Mouse (Mus musculus): ENCODE data around the gene Esrp2. TPM values are rescaled to one million over a fixed set of nuclear protein-coding genes. Genes with fewer than 3 reads are reported as not detected.

Gene Esrp2
- polyA plus RNA-seq, 1 experiment, result 0.67 TPM

DNA sequence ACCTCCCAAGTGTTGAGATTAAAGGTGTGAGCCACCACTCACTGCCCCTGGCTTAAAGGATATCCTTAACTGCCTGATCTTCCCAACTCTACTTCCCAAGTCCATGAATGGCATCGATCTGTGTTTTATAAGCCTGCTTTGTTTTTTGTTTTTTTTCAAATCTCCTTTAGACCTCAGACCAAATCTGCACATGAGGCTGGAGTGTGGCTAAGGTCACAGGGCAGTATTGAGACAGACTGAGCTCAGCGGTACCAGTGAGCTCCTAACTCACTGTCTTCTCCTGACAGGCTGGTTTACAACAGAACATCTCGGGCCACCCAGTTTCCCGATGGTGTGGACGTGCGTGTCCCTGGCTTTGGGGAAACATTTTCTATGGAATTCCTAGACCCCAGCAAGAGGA lies 23.1 kb upstream of the Esrp2 start:
- Histone ChIP-seq H3K36me3 (ENCODE audit: control insufficient read depth, insufficient read depth, low read length) (peaks cover 23% of the 10 kb centered on the region), H3K4me1 (ENCODE audit: control insufficient read depth, insufficient read depth, insufficient read length) (no peaks in the 10 kb centered on the region), H3K27me3 (ENCODE audit: control insufficient read depth, insufficient read depth, low read length) (no peaks in the 10 kb centered on the region), H3K27ac (ENCODE audit: insufficient read depth, low read length) (no peak overlapping the region), H3K4me3 (ENCODE audit: extremely low read depth, insufficient read depth, insufficient read length) (no peak overlapping the region)
- TF ChIP-seq POLR2A (IDR thresholded peaks at IDR 0.05; ENCODE audit: low read depth, low read length) (no peak), CTCF (IDR thresholded peaks at IDR 0.05; ENCODE audit: extremely low read depth, insufficient read depth, insufficient read length, insufficient replicate concordance) (no peak)
- no peak for DNase-seq (ENCODE audit: low read depth in 1 of 2, low spot score in 2 of 2)
- WGBS, result 91% methylated on average over 6 of the region's 6 CpGs

DNA sequence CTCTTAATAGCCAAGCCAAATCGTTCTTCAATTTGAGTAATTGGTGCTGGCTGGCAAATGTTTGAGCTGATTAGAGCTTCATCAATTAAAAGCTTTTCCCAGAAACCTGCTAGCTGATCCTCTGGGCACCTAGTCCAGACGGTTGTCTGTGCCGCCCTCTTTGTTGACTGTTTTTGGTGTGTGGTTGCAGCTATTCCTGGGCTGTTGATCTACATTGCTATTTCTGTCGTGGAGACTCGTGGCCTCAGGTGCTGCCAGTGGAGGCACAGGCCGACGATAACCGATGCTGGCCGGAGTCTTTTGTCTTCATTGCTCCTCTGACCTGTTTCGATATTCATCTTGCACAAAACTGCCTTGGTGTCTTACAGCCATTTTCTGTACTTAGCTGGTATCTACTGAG lies 21.6 kb upstream of the Esrp2 start:
- Histone ChIP-seq H3K4me1 (ENCODE audit: control insufficient read depth, insufficient read depth, insufficient read length) (no peaks in the 10 kb centered on the region), H3K36me3 (ENCODE audit: control insufficient read depth, insufficient read depth, low read length) (peaks cover 18% of the 10 kb centered on the region), H3K4me3 (ENCODE audit: extremely low read depth, insufficient read depth, insufficient read length) (no peak overlapping the region), H3K27me3 (ENCODE audit: control insufficient read depth, insufficient read depth, low read length) (no peaks in the 10 kb centered on the region), H3K27ac (ENCODE audit: insufficient read depth, low read length) (no peak overlapping the region)
- no peak for TF ChIP-seq POLR2A (IDR thresholded peaks at IDR 0.05; ENCODE audit: low read depth, low read length)
- TF ChIP-seq CTCF (IDR thresholded peaks at IDR 0.05; ENCODE audit: extremely low read depth, insufficient read depth, insufficient read length, insufficient replicate concordance), result no peak
- DNase-seq (ENCODE audit: low read depth in 1 of 2, low spot score in 2 of 2), result no peak
- 95% methylated on average over 10 of the region's 10 CpGs for WGBS

DNA sequence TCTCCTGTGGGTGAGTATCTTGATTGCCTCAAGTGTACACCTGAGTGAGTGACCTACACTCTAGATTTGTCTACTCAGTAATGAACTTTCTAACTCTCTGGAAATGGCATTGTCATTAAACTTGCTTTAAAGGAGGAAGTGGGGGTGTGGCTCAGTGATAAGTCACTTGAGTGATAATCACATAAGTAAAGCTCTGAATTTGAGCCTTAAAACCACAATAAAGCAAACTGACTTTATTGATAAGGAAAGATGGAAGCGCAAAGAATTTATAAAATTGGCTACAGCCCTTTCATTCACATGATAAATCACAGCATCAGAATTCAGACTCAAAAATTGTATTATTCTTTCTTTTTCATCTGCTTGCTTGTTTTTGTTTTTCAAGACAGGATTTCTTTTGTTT lies 20.6 kb upstream of the Esrp2 start:
- H3K27ac ChIP-seq (ENCODE audit: insufficient read depth, low read length), result no peak overlapping the region
- WGBS, result 96% methylated on average over 1 of the region's 1 CpGs
- no peak overlapping the region for H3K4me3 ChIP-seq (ENCODE audit: extremely low read depth, insufficient read depth, insufficient read length)
- H3K4me1 ChIP-seq (ENCODE audit: control insufficient read depth, insufficient read depth, insufficient read length), result peaks cover 3% of the 10 kb centered on the region; the same call in 1 of the 2 replicates
- no peaks in the 10 kb centered on the region for H3K27me3 ChIP-seq (ENCODE audit: control insufficient read depth, insufficient read depth, low read length)
- H3K36me3 ChIP-seq (ENCODE audit: control insufficient read depth, insufficient read depth, low read length), result peaks cover 11% of the 10 kb centered on the region
- TF ChIP-seq CTCF (IDR thresholded peaks at IDR 0.05; ENCODE audit: extremely low read depth, insufficient read depth, insufficient read length, insufficient replicate concordance) (no peak), POLR2A (IDR thresholded peaks at IDR 0.05; ENCODE audit: low read depth, low read length) (no peak)
- DNase-seq (ENCODE audit: low read depth in 1 of 2, low spot score in 2 of 2), result no peak

DNA sequence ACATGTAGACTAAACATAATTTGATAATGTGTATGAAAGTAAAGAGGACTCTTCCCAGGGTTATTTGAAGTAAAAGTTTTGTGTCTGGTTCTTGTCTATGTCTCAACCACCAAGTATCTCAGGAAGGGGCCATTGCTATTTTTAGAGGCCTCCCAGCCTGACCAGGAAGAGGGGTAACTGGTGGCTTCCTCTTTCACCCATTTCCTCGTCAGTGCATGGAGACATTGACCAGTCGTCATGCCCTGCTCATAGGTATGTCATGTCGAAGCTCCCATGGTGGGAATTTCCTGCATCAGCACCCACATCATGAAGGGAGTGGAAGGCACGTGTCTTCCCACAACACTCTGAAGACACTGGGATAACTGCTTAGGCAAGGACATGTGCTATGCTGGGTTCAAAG lies 16.1 kb upstream of the Esrp2 start:
- 19% methylated on average over 4 of the region's 4 CpGs for WGBS
- H3K27ac ChIP-seq (ENCODE audit: insufficient read depth, low read length), result no peak overlapping the region
- H3K27me3 ChIP-seq (ENCODE audit: control insufficient read depth, insufficient read depth, low read length), result no peaks in the 10 kb centered on the region
- H3K4me3 ChIP-seq (ENCODE audit: extremely low read depth, insufficient read depth, insufficient read length), result no peak overlapping the region
- peaks cover 2% of the 10 kb centered on the region for H3K36me3 ChIP-seq (ENCODE audit: control insufficient read depth, insufficient read depth, low read length)
- DNase-seq (ENCODE audit: low read depth in 1 of 2, low spot score in 2 of 2), result no peak
- peaks cover 7% of the 10 kb centered on the region; the same call in 1 of the 2 replicates for H3K4me1 ChIP-seq (ENCODE audit: control insufficient read depth, insufficient read depth, insufficient read length)
- no peak for TF ChIP-seq POLR2A (IDR thresholded peaks at IDR 0.05; ENCODE audit: low read depth, low read length)
- no peak for TF ChIP-seq CTCF (IDR thresholded peaks at IDR 0.05; ENCODE audit: extremely low read depth, insufficient read depth, insufficient read length, insufficient replicate concordance)

DNA sequence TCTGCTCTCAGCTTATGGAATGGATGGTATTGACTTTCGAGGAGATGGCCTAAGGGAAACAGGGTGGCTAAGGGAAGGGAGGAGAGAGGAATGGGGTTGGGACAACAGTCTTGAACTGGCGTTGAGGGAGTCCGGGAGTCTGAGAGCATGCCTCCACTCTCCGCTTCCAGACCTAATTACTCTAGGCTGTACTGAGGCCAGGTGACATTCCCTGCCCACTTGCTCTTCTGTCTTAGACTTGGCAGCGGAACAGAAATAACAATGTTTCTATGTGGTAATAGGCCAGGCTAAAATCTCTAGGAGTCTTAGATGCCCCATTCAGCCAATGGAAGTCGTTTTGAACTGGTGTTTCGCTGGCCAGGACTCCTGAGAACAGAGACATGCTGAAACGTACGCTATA lies 14.3 kb upstream of the Esrp2 start:
- Histone ChIP-seq H3K27ac (ENCODE audit: insufficient read depth, low read length) (no peak overlapping the region; the same call in 1 of the 2 replicates), H3K4me1 (ENCODE audit: control insufficient read depth, insufficient read depth, insufficient read length) (peaks cover 7% of the 10 kb centered on the region; the same call in 1 of the 2 replicates), H3K27me3 (ENCODE audit: control insufficient read depth, insufficient read depth, low read length) (no peaks in the 10 kb centered on the region), H3K4me3 (ENCODE audit: extremely low read depth, insufficient read depth, insufficient read length) (peak overlapping the region; percentile 81), H3K36me3 (ENCODE audit: control insufficient read depth, insufficient read depth, low read length) (no peaks in the 10 kb centered on the region; the same call in 1 of the 2 replicates)
- TF ChIP-seq POLR2A (IDR thresholded peaks at IDR 0.05; ENCODE audit: low read depth, low read length), result no peak
- no peak for TF ChIP-seq CTCF (IDR thresholded peaks at IDR 0.05; ENCODE audit: extremely low read depth, insufficient read depth, insufficient read length, insufficient replicate concordance)
- DNase-seq (ENCODE audit: low read depth in 1 of 2, low spot score in 2 of 2), result no peak
- 79% methylated on average over 9 of the region's 9 CpGs for WGBS

DNA sequence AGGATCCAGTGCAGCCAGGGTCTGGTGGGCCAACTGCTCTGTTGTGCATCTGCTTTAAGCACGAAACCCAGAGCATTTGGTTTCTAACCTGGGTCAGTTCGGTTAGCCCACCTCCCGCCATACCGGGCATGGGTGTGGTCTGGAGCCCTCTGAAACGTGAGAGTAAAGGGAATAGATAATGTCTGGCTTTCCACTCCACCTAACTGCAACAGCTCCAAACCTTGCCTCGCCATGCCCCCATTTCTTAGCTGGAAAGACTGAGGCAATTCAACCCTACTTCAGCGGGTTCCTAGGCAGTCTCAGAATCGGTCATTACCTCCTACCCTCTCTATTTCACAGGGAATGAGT lies 13.9 kb upstream of the Esrp2 start:
- 20% methylated on average over 8 of the region's 8 CpGs for WGBS
- no peak for TF ChIP-seq CTCF (IDR thresholded peaks at IDR 0.05; ENCODE audit: extremely low read depth, insufficient read depth, insufficient read length, insufficient replicate concordance)
- TF ChIP-seq POLR2A (IDR thresholded peaks at IDR 0.05; ENCODE audit: low read depth, low read length), result no peak
- peak overlapping the region; percentile 42; the same call in 1 of the 2 replicates for H3K27ac ChIP-seq (ENCODE audit: insufficient read depth, low read length)
- H3K4me3 ChIP-seq (ENCODE audit: extremely low read depth, insufficient read depth, insufficient read length), result peak overlapping the region; percentile 81
- no peak for DNase-seq (ENCODE audit: low read depth in 1 of 2, low spot score in 2 of 2)
- no peaks in the 10 kb centered on the region for H3K27me3 ChIP-seq (ENCODE audit: control insufficient read depth, insufficient read depth, low read length)
- no peaks in the 10 kb centered on the region; the same call in 1 of the 2 replicates for H3K36me3 ChIP-seq (ENCODE audit: control insufficient read depth, insufficient read depth, low read length)
- H3K4me1 ChIP-seq (ENCODE audit: control insufficient read depth, insufficient read depth, insufficient read length), result peaks cover 7% of the 10 kb centered on the region; the same call in 1 of the 2 replicates

DNA sequence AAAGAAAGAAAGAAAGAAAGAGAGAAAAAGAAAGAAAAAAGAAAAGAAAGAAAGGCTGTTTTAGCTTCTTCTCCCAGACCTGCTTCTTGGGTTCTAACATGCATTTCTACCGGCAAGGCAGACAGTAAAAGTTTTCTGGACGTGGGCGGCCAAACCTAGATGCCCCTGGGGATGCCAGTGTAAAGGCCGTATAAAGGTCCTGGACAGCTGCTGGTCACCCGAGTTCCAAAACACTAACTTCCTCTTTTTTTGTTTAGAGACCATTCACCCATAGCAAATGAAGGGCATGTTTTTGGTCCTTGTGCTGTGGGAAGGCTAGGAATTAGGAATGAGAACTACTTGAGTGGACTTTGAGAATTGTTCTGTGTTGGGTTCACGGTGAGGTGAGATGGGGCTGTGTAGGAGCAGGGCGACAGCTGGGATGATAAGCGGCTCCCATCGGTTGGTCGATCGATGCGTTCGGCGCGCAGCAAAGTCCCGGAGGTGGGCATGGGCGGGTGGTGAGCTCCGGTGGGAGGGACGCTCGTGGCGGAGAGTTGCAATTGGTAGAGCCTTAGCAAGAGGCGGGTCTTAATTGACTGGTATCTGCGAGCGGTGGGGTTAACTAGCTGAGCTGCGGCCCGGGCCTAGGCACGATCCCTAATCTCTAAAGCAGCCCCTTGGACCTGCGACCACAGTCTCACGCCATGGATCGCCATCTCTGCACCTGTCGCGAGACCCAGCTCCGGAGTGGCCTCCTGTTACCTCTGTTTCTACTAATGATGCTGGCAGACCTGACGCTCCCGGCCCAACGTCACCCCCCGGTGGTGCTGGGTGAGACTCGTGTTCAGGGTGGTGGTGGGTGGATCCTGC lies 13.3 kb upstream of the Esrp2 start, which contains the start of gene Pla2g15:
Pla2g15 (plus strand) TSS at position 599 of the 852 bp plus-strand sequence.
- Histone ChIP-seq H3K4me1 (ENCODE audit: control insufficient read depth, insufficient read depth, insufficient read length) (peaks cover 7% of the 10 kb centered on the region; the same call in 1 of the 2 replicates), H3K27ac (ENCODE audit: insufficient read depth, low read length) (peak within 1 kb of the TSS; percentile 85)

More for the DNA sequence above, 13.3 kb upstream of the Esrp2 start, which contains the start of gene Pla2g15:
- WGBS, result under 1% methylated on average over 38 of the region's 38 CpGs
- no peaks in the 10 kb centered on the region for H3K27me3 ChIP-seq (ENCODE audit: control insufficient read depth, insufficient read depth, low read length)
- TF ChIP-seq POLR2A (IDR thresholded peaks at IDR 0.05; ENCODE audit: low read depth, low read length) (peak; percentile 63; the same call in 1 of the 2 replicates), CTCF (IDR thresholded peaks at IDR 0.05; ENCODE audit: extremely low read depth, insufficient read depth, insufficient read length, insufficient replicate concordance) (no peak)
- no peaks in the 10 kb centered on the region for H3K36me3 ChIP-seq (ENCODE audit: control insufficient read depth, insufficient read depth, low read length)
- peak within 1 kb of the TSS; percentile 81 for H3K4me3 ChIP-seq (ENCODE audit: extremely low read depth, insufficient read depth, insufficient read length)
- DNase-seq (ENCODE audit: low read depth in 1 of 2, low spot score in 2 of 2), result peak; percentile 84 to 95
